Mouse (Mus musculus): ENCODE results near the gene Atp5d. TPM values are rescaled to one million over a fixed set of nuclear protein-coding genes. Genes with fewer than 3 reads are reported as not detected.

Gene Atp5d
- polyA plus RNA-seq, 1 experiment from 2014 or later = 1,132 TPM

DNA sequence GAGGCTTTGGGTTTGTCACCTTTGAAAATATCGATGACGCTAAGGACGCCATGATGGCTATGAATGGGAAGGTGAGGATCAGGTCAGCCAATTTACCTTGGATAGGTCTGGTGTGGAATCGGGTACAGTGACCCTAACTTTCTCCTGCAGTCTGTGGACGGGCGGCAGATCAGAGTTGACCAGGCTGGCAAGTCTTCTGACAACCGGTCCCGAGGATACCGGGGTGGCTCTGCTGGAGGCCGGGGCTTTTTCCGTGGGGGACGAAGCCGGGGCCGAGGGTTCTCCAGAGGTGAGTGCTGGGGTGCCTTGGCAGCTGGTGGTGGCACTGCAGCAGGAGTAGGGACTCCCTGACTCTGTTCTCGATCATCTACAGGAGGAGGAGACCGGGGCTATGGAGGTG lies 31.6 kb downstream of the Atp5d start:
- peaks cover 32% of the 10 kb centered on the region for H3K4me1 ChIP-seq (ENCODE audit: control insufficient read depth, insufficient read depth, low read length)
- no peak overlapping the region for H3K9ac ChIP-seq (ENCODE audit: low read length)
- no peak overlapping the region for H3K4me3 ChIP-seq (ENCODE audit: low read length)
- no peaks in the 10 kb centered on the region for H3K9me3 ChIP-seq (replicated peaks; ENCODE audit: control insufficient read depth, low read length)
- no peak for ATAC-seq (replicated peaks; ENCODE audit: extremely low read depth, insufficient read depth, low FRiP score)
- peaks cover 27% of the 10 kb centered on the region for H3K36me3 ChIP-seq (ENCODE audit: control insufficient read depth, insufficient read depth)
- WGBS = 91% methylated on average over 16 of the region's 16 CpGs
- no peaks in the 10 kb centered on the region for H3K27me3 ChIP-seq (ENCODE audit: control insufficient read depth, insufficient read depth, low read length)
- H3K27ac ChIP-seq (ENCODE audit: low read length) = no peak overlapping the region
- no peak overlapping the region for H3K4me2 ChIP-seq (ENCODE audit: low read depth, low read length)

DNA sequence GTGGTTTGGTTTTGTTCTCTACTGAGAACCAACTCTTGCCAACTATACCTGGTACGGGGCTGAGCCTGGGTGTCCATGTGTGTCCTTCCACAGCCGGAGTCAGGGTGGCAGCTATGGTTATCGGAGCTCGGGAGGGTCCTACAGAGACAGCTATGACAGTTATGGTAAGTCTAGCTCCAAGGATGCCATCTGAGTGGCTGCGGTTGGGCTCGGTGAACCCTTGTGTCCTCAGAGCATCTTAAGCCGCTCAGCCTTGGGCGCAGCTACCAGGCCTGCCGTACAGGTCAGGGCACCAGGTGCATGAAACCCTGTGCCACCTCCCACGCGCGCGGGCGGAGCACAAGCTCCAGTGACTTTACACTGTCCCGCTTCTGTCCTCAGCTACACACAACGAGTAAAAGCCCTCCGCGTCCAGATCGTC lies 32.2 kb downstream of the Atp5d start:
- no peak for ATAC-seq (replicated peaks; ENCODE audit: extremely low read depth, insufficient read depth, low FRiP score)
- H3K9ac ChIP-seq (ENCODE audit: low read length) = no peak overlapping the region
- no peak overlapping the region for H3K27ac ChIP-seq (ENCODE audit: low read length)
- no peak overlapping the region for H3K4me2 ChIP-seq (ENCODE audit: low read depth, low read length)
- H3K4me1 ChIP-seq (ENCODE audit: control insufficient read depth, insufficient read depth, low read length) = peaks cover 26% of the 10 kb centered on the region
- no peak overlapping the region for H3K4me3 ChIP-seq (ENCODE audit: low read length)
- H3K9me3 ChIP-seq (replicated peaks; ENCODE audit: control insufficient read depth, low read length) = no peaks in the 10 kb centered on the region
- WGBS = 96% methylated on average over 19 of the region's 19 CpGs
- H3K36me3 ChIP-seq (ENCODE audit: control insufficient read depth, insufficient read depth) = peaks cover 27% of the 10 kb centered on the region
- no peaks in the 10 kb centered on the region for H3K27me3 ChIP-seq (ENCODE audit: control insufficient read depth, insufficient read depth, low read length)

DNA sequence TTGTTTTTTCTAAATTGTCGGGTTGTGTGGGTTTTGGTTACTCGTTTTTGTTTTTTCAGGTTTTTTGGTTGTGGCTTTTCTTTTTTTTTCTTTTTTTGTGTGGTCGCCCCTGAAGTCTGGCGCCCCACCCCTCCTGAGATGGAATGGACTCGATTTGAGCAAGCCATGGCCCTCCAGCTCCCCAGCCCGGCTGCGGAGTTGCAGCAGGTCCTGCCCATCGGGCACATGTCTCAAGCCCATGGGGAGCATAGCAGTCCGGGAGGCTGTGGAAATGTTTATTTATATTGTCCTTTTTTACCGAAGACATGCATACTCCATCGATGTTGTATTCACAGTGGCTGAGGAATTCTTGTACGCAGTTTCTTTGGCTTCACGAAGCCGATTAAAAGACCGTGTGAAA lies 32.8 kb downstream of the Atp5d start:
- no peak for ATAC-seq (replicated peaks; ENCODE audit: extremely low read depth, insufficient read depth, low FRiP score)
- peaks cover 23% of the 10 kb centered on the region for H3K4me1 ChIP-seq (ENCODE audit: control insufficient read depth, insufficient read depth, low read length)
- no peaks in the 10 kb centered on the region for H3K9me3 ChIP-seq (replicated peaks; ENCODE audit: control insufficient read depth, low read length)
- peaks cover 27% of the 10 kb centered on the region for H3K36me3 ChIP-seq (ENCODE audit: control insufficient read depth, insufficient read depth)
- H3K9ac ChIP-seq (ENCODE audit: low read length) = no peak overlapping the region
- no peak overlapping the region for H3K27ac ChIP-seq (ENCODE audit: low read length)
- no peaks in the 10 kb centered on the region for H3K27me3 ChIP-seq (ENCODE audit: control insufficient read depth, insufficient read depth, low read length)
- 88% methylated on average over 15 of the region's 15 CpGs for WGBS
- H3K4me2 ChIP-seq (ENCODE audit: low read depth, low read length) = no peak overlapping the region
- H3K4me3 ChIP-seq (ENCODE audit: low read length) = no peak overlapping the region

DNA sequence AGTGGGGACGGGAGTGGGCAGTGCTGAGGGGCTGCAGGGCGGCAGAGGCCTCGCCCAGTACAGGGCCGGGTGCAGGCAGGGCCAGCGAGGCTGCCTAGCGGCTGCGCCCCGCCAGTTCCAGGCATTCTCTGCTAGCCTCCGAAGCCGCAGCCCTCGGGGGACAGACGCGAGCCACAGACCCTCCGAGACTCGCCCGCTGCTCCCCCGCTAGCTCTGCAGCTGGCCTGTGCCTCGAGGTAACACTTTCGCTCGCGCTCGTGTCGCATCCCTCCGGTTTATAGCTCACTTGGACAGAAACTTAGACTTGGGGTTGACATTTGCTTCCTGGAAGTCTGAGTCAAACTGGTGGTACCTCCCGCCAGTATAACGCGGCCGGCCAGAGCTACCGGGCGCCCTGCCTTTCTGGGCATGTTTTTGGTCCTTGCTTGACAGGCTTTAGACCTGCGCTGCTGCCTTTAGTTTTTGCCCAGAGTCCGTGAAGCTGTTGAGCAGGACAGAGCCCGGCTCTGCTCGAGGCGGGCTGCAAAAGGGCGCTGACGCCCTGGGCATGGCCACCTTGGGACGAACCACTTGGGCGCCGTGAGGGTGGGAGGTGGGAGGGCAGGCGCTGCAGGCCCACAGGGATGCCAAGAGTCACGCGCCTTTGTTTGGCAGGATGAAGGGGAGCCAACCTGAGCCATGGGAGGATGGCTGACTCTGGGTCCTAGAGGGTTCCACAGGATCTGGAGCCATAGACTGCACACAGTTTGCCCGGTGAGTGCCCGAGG lies 33.5 kb downstream of the Atp5d start:
- 82% methylated on average over 43 of the region's 45 CpGs for WGBS
- Histone ChIP-seq H3K4me3 (ENCODE audit: low read length) (no peak overlapping the region; the same call in 1 of the 2 replicates), H3K4me1 (ENCODE audit: control insufficient read depth, insufficient read depth, low read length) (peaks cover 17% of the 10 kb centered on the region)

DNA sequence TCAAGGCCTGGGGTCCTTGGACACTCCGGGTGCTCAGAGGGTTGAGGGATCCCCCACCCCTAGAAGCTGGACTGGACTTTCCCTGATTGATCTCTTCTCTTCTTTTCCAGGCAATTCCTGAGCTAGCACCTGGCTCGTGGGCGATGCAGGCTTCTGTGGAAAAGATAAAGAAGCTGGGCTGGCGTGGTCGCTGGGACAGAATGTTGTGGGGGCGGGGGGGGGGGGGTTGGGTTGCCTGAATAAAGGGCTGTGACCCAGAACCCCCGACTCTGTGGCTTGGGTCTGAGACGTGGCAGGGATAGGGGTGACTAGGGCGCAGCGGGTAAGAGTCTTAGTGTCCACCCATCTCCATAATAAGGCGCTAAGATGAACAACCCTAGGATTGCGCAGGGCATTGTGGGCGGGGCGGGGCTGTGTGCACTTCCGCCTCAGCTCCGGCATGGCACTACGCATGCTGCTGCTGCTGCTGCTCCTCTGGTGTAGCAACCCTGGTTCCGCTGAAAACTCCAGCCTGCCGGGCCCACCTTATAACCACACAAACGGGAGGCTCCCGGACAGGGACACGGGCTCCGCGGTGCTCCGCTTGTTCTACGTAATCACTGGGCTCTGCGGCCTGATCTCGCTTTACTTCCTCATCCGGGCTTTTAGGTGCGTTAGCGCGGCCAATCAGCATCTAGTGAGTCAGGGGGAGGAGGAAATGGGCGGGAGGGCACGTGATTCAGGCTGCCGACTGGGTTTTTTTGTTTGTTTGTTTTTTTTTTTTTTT lies 34.3 kb downstream of the Atp5d start, which contains the start of gene 1600002K03Rik:
TSS of gene 1600002K03Rik (plus strand) at position 418 of the 766 bp plus-strand sequence.
- peak within 1 kb of the TSS; percentile 65 for H3K4me3 ChIP-seq (ENCODE audit: low read length)
- H3K9me3 ChIP-seq (replicated peaks; ENCODE audit: control insufficient read depth, low read length) = no peaks in the 10 kb centered on the region
- H3K4me1 ChIP-seq (ENCODE audit: control insufficient read depth, insufficient read depth, low read length) = peaks cover 19% of the 10 kb centered on the region
- peak; percentile 66 for ATAC-seq (replicated peaks; ENCODE audit: extremely low read depth, insufficient read depth, low FRiP score)
- peak within 1 kb of the TSS; percentile 69 for H3K4me2 ChIP-seq (ENCODE audit: low read depth, low read length)
- WGBS = 6% methylated on average over 35 of the region's 35 CpGs
- no peaks in the 10 kb centered on the region for H3K27me3 ChIP-seq (ENCODE audit: control insufficient read depth, insufficient read depth, low read length)
- peaks cover 27% of the 10 kb centered on the region for H3K36me3 ChIP-seq (ENCODE audit: control insufficient read depth, insufficient read depth)
- peak within 1 kb of the TSS; percentile 70 for H3K9ac ChIP-seq (ENCODE audit: low read length)
- H3K27ac ChIP-seq (ENCODE audit: low read length) = peak within 1 kb of the TSS; percentile 85

More for the DNA sequence above, 33.5 kb downstream of the Atp5d start:
- Histone ChIP-seq H3K27me3 (ENCODE audit: control insufficient read depth, insufficient read depth, low read length) (no peaks in the 10 kb centered on the region), H3K4me2 (ENCODE audit: low read depth, low read length) (peak overlapping the region; percentile 69; the same call in 1 of the 2 replicates), H3K9ac (ENCODE audit: low read length) (peak overlapping the region; percentile 55), H3K27ac (ENCODE audit: low read length) (peak overlapping the region; percentile 85), H3K9me3 (replicated peaks; ENCODE audit: control insufficient read depth, low read length) (no peaks in the 10 kb centered on the region), H3K36me3 (ENCODE audit: control insufficient read depth, insufficient read depth) (peaks cover 27% of the 10 kb centered on the region)
- no peak for ATAC-seq (replicated peaks; ENCODE audit: extremely low read depth, insufficient read depth, low FRiP score)

DNA sequence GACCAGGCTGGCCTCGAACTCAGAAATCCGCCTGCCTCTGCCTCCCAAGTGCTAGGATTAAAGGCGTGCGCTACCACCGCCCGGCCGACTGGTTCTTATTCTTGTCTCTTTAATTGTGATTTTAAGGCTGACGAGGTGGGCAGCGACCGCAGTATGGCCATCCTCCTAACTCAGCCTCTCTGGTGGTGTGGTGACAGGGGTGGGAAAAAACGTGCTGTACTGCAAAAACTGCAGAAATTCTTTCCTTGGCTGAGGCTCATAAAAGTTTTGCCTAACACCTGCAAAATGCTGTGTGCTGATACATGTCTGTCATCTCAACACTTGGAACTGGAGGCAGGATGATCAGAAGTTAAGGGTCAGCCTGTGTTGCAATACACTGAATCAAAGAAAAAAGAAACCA lies 34.9 kb downstream of the Atp5d start:
- ATAC-seq (replicated peaks; ENCODE audit: extremely low read depth, insufficient read depth, low FRiP score) = no peak
- peak overlapping the region; percentile 65 for H3K4me3 ChIP-seq (ENCODE audit: low read length)
- H3K36me3 ChIP-seq (ENCODE audit: control insufficient read depth, insufficient read depth) = peaks cover 27% of the 10 kb centered on the region
- peaks cover 21% of the 10 kb centered on the region for H3K4me1 ChIP-seq (ENCODE audit: control insufficient read depth, insufficient read depth, low read length)
- H3K27me3 ChIP-seq (ENCODE audit: control insufficient read depth, insufficient read depth, low read length) = no peaks in the 10 kb centered on the region
- peak overlapping the region; percentile 63 for H3K9ac ChIP-seq (ENCODE audit: low read length)
- peak overlapping the region; percentile 69 for H3K4me2 ChIP-seq (ENCODE audit: low read depth, low read length)
- no peaks in the 10 kb centered on the region for H3K9me3 ChIP-seq (replicated peaks; ENCODE audit: control insufficient read depth, low read length)
- peak overlapping the region; percentile 30; the same call in 1 of the 2 replicates for H3K27ac ChIP-seq (ENCODE audit: low read length)
- 7% methylated on average over 11 of the region's 11 CpGs for WGBS

DNA sequence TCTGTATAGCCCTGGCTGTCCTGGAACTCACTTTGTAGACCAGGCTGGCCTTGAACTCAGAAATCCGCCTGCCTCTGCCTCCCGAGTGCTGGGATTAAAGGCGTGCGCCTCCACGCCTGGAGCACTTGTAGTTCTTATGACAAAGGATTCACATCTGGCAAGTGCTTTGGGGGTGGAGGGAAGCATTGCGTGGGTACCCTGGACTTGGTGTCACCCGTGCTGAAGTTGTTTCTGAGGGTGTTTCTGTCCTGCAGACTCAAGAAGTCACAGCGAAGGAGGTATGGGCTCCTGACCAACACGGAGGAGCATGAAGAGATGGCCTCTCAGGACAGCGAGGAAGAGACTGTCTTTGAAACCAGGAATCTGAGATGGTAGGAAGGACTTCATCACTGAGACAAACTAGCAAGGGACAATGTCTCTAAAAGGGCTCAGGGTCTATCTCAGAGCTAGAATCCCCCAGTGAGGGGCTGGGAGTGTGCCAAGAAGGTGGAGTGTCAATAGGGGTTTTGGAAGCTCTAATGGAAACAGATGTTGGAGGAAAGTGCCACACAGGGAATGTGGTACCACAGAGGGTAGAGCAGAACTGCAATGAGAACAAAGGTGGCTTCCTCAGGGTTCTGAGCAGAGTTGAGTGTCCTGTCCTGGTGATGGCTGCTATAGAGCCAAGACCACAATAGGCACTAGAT lies 35.7 kb downstream of the Atp5d start:
- Histone ChIP-seq H3K27ac (ENCODE audit: low read length) (no peak overlapping the region), H3K4me1 (ENCODE audit: control insufficient read depth, insufficient read depth, low read length) (peaks cover 15% of the 10 kb centered on the region), H3K27me3 (ENCODE audit: control insufficient read depth, insufficient read depth, low read length) (no peaks in the 10 kb centered on the region), H3K36me3 (ENCODE audit: control insufficient read depth, insufficient read depth) (peaks cover 27% of the 10 kb centered on the region), H3K9me3 (replicated peaks; ENCODE audit: control insufficient read depth, low read length) (no peaks in the 10 kb centered on the region), H3K9ac (ENCODE audit: low read length) (no peak overlapping the region), H3K4me2 (ENCODE audit: low read depth, low read length) (no peak overlapping the region), H3K4me3 (ENCODE audit: low read length) (no peak overlapping the region)
- WGBS = 84% methylated on average over 10 of the region's 10 CpGs
- ATAC-seq (replicated peaks; ENCODE audit: extremely low read depth, insufficient read depth, low FRiP score) = no peak

DNA sequence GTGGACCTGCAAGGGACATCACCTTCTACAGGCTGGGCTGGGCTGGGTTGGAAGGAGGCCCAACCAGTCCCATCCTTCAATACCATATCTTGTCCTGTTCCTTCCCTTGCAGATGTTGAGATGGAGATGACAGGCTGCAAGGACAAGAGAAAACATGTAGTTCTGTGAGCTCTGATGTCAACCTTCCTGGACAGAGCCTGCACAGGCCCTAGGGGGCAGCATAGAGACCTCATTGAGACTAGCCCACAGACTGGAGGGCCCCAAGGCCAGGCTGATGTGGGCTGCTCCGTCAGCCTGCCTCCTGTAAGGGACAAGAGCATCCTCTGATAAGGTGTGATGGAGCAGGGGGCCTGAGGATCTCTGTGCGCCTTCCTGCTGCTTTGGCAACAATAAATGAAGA lies 36.3 kb downstream of the Atp5d start:
- no peak overlapping the region for H3K27ac ChIP-seq (ENCODE audit: low read length)
- H3K27me3 ChIP-seq (ENCODE audit: control insufficient read depth, insufficient read depth, low read length) = no peaks in the 10 kb centered on the region
- peaks cover 25% of the 10 kb centered on the region for H3K36me3 ChIP-seq (ENCODE audit: control insufficient read depth, insufficient read depth)
- no peak overlapping the region for H3K4me2 ChIP-seq (ENCODE audit: low read depth, low read length)
- H3K4me1 ChIP-seq (ENCODE audit: control insufficient read depth, insufficient read depth, low read length) = peaks cover 12% of the 10 kb centered on the region
- ATAC-seq (replicated peaks; ENCODE audit: extremely low read depth, insufficient read depth, low FRiP score) = no peak
- no peak overlapping the region for H3K4me3 ChIP-seq (ENCODE audit: low read length)
- H3K9me3 ChIP-seq (replicated peaks; ENCODE audit: control insufficient read depth, low read length) = no peaks in the 10 kb centered on the region
- H3K9ac ChIP-seq (ENCODE audit: low read length) = no peak overlapping the region
- 41% methylated on average over 2 of the region's 2 CpGs for WGBS

Data from heart, embryonic 16.5 days (tissue).